Mouse (Mus musculus): ENCODE data around the gene Arhgef12. TPM values are rescaled to one million over a fixed set of nuclear protein-coding genes. Genes with fewer than 3 reads are reported as not detected.

Gene Arhgef12
- total and polyA plus RNA-seq, 3 experiments = 11.8 to 33.5 (median 14.7) TPM

GRCm38 (mm10) chr9:43116134-43116996 is 9.3 kb upstream of the Arhgef12 start, which contains the start of gene Tmem136 (continued):
- TF ChIP-seq USF1 (IDR thresholded peaks at IDR 0.05; ENCODE audit: low read depth, low read length) (no peak), MAFK (IDR thresholded peaks at IDR 0.05; ENCODE audit: borderline replicate concordance, low read depth, low read length) (no peak), ZKSCAN1 (IDR thresholded peaks at IDR 0.05; ENCODE audit: low read depth, low read length) (no peak), SMC3 (IDR thresholded peaks at IDR 0.05; ENCODE audit: low read depth, low read length) (no peak), MEF2A (IDR thresholded peaks at IDR 0.05; ENCODE audit: extremely low read depth, insufficient replicate concordance, low read depth, low read length, poor library complexity, severe bottlenecking) (no peak), UBTF (IDR thresholded peaks at IDR 0.05; ENCODE audit: borderline replicate concordance, insufficient read depth, low read depth, low read length) (no peak)

DNA sequence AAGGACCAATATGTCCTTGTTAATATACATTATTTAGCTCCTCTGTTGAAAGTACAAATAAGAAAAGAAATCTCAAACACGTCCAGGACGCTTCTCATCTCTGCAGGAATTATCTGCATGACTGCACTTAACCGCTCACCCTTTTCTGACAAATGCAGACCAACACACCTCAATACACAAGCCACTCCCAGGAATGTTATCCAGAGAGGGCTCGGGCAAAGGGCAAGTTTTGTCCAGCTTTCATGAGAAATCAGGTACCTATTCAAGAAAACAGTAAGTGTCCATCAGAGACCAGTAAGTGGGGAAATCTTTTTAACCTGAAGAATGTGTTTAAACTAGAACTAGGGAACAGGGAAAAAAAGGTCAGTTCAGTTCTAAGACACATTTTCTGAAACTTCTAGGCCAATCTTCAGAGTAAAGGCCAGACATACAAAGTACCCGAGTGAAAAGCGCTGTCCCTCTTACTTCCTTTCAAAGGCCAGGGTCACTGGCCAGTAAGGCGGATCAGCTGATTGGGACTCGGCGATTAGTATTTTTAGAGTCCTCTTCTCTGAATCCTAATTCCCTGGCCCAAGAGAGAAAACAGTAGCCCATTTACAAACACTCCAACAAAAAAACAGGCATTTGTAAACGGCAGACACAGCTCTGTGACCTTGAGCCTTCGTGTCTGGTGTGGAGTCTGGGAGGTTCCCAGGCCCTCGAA is 8.5 kb upstream of the Arhgef12 start:
- Histone ChIP-seq H3K9me3 (replicated peaks; ENCODE audit: insufficient read depth, low read length) (no peaks in the 10 kb centered on the region), H3K4me3 (ENCODE audit: control insufficient read depth in 1 of 2, insufficient read depth in 1 of 2, low read depth in 2 of 2, low read length in 2 of 2) (peak overlapping the region; percentile 54 to 86), H3K27me3 (ENCODE audit: control insufficient read depth in 1 of 2, insufficient read depth in 2 of 2, low read length in 2 of 2) (no peaks in the 10 kb centered on the region; a peak in 1 of 4 replicates), H3K36me3 (ENCODE audit: control insufficient read depth in 1 of 2, insufficient read depth in 2 of 2, low read length in 2 of 2) (peaks cover 0 to 20% of the 10 kb centered on the region in 2 experiments; a peak in 2 of 4 replicates), H3K79me2 (ENCODE audit: control insufficient read depth, insufficient read depth, low read length, poor library complexity) (no peaks in the 10 kb centered on the region), H3K27ac (ENCODE audit: control insufficient read depth, low read depth, low read length) (no peak overlapping the region), H3K4me1 (ENCODE audit: control insufficient read depth in 1 of 2, insufficient read depth in 2 of 2, low read length in 2 of 2) (peaks cover 5 to 12% of the 10 kb centered on the region in 2 experiments), H3K9ac (ENCODE audit: control insufficient read depth, low read depth, low read length, poor library complexity, severe bottlenecking) (peak overlapping the region; percentile 54)
- TF ChIP-seq NELFE (IDR thresholded peaks at IDR 0.05; ENCODE audit: low read depth, low read length) (no peak), JUND (IDR thresholded peaks at IDR 0.05; ENCODE audit: low read depth, low read length) (no peak), UBTF (IDR thresholded peaks at IDR 0.05; ENCODE audit: borderline replicate concordance, insufficient read depth, low read depth, low read length) (no peak), MYC (IDR thresholded peaks at IDR 0.05; ENCODE audit: low read depth, low read length) (no peak), ETS1 (IDR thresholded peaks at IDR 0.05; ENCODE audit: low read depth, low read length) (no peak), POLR2AphosphoS5 (IDR thresholded peaks at IDR 0.05; ENCODE audit: borderline replicate concordance, low read depth, low read length) (no peak), MAFK (IDR thresholded peaks at IDR 0.05; ENCODE audit: borderline replicate concordance, low read depth, low read length) (no peak), MXI1 (IDR thresholded peaks at IDR 0.05; ENCODE audit: low read depth, low read length) (no peak), ZC3H11A (IDR thresholded peaks at IDR 0.05; ENCODE audit: low read depth, low read length) (no peak), NRF1 (IDR thresholded peaks at IDR 0.05; ENCODE audit: insufficient read depth, low read depth, low read length, poor library complexity, severe bottlenecking) (no peak), POLR2A (IDR thresholded peaks at IDR 0.05; ENCODE audit: control insufficient read depth in 1 of 2, insufficient read depth in 1 of 2, low read depth in 1 of 2, low read length in 2 of 2, poor library complexity in 1 of 2) (no peak), ZMIZ1 (IDR thresholded peaks at IDR 0.05; ENCODE audit: low read depth, low read length) (no peak), MEF2A (IDR thresholded peaks at IDR 0.05; ENCODE audit: extremely low read depth, insufficient replicate concordance, low read depth, low read length, poor library complexity, severe bottlenecking) (no peak), GABPA (IDR thresholded peaks at IDR 0.05; ENCODE audit: low read depth, low read length) (no peak), SMC3 (IDR thresholded peaks at IDR 0.05; ENCODE audit: low read depth, low read length) (no peak)
- peak; percentile 17 for DNase-seq (ENCODE audit: low read depth, low spot score)

Measured in MEL (cell line).